Mouse (Mus musculus): ENCODE data around the gene Cntnap2.
A peak's percentile ranks its signal among the peaks of the same experiment; 100 is the strongest.

The Cntnap2 gene

DNA sequence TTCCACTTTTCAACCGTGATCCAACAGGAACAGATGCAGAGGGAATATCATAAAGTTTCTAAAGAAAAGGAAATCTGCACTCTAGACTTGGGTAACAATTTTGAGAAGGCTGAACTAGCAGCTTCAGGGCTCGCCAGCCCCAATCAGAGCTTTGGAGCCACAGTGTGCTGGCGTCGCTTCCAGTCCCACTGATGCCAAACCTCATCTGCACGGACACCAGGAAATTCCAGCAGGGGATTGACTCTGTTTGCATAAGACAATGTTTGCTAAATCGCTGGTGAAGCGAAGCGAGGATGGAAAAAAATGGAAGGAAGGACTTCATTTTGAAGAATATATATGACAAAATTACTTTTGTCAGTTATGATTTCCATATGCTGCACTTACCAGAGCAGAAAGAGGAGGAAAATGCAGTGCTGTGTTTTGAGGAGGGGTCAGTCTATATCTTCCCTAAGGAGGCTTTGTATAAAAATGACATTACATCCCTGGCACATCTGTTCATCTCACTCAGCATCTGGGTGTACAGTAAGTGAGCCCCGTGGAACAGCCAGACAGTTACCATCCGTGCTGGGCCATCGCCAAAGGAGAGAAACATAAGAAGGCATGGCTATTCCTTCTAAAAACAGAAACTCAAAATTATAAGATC is 2245.8 kb downstream of the Cntnap2 start:
- no peak for DNase-seq (ENCODE audit: low spot score)

DNA sequence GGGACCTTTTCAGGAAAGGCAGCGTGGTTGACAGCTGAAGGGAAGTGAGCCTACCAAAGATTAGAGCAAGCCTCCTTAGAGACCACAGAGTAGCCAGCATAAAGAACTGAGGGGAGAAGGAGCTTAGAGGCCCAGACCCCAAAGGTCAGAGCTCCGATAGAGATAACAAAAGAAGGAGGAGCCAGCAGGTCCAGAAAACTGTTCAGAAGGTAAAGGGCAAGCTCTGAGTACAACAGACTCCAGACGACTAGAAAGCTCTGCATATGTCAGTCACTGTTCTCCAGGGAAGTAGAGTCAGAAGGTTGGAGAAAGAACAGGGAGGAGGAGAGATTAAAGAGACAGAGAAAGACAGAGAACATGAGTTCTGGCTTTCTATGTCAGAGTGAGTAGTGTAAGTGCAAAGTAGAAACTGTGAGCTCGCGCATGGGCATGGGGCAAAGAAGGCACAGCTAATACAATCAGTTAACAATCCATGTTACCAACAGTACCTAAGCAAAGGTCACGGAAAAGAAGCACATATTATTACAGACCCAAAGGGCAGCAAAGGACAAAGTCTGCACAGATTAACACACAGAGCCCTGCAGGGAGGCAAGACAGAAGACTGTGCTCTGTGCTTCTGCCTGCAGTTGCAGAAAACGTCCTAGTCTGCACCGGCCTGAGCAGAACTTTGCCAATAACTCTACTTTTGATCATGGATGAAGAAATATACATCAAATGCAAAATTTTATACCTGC is 2247.1 kb downstream of the Cntnap2 start:
- no peak for DNase-seq (ENCODE audit: low spot score)

GRCm38 (mm10) chr6:47306954-47307353 is 2247.8 kb downstream of the Cntnap2 start:
- no peak for DNase-seq (ENCODE audit: low spot score)

- no peak for DNase-seq (ENCODE audit: low spot score)
Measured at GRCm38 (mm10) chr6:47314507-47315334, 2255.6 kb downstream of the Cntnap2 start.

DNA sequence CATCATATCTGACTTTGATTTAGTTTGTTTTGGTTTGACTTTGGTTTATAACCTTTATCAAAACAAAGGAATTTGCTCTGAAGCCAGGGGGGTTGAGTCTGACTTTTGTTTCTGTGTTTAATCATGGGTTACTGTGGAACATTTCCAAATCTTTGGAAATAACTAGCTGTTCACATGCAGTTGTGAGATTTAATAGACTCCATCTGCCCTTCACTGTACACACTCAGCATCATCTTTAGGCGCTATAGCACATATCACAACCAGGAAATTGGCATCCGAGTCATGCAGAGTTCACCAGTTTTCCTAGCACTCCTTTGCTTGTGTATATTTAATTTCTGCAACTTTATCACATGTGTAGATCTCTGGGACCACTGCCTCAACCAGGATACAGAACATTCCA is 2256.3 kb downstream of the Cntnap2 start:
- DNase-seq (ENCODE audit: low spot score), result no peak

DNA sequence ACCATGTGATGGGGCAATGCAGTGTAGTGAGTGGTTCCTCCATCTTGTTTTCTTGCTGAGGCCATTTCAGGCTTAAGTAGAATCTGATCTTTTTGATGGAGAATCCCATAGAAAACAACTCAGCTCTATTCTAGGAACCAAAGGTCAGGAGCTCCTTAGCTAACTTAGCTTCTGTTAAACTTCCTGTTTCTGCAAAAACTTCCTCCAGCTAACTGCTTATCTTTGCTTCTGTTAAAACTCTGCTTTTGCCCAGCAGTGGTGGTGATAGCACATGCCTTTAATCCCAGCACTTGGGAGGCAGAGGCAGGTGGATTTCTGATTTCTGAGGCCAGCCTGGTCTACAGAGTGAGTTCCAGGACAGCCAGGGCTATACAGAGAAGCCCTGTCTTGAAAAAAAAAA is 2258.1 kb downstream of the Cntnap2 start:
- DNase-seq (ENCODE audit: low spot score), result no peak

DNA sequence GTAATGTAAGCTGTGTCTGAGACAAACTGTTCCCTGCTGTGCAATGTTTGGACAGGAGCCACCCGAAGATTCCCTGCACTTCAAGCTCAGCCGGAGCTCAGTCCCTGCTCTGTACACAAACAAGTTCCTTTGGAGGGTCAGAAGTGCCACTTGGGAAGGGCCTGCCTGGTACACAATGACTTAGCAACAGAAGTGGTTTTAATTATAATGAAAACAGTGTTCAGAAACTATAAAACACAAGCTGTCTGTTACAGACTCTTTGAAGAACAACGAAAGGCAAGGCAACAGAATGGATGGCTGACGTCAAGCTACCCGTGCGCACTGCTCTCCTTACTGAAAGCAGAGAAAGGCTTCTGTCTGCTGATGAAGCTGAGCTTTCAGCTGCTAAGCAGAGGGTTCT is 2259.5 kb downstream of the Cntnap2 start:
- peak; percentile 52 for DNase-seq (ENCODE audit: low spot score)

GRCm38 (mm10) chr6:47319309-47319983 is 2260.3 kb downstream of the Cntnap2 start:
- DNase-seq (ENCODE audit: low spot score), result no peak

- no peak for DNase-seq (ENCODE audit: low spot score)
Measured at GRCm38 (mm10) chr6:47323169-47323835, 2264.1 kb downstream of the Cntnap2 start.

- no peak for DNase-seq (ENCODE audit: low spot score)
Measured at GRCm38 (mm10) chr6:47323886-47324285, 2264.7 kb downstream of the Cntnap2 start.

DNA sequence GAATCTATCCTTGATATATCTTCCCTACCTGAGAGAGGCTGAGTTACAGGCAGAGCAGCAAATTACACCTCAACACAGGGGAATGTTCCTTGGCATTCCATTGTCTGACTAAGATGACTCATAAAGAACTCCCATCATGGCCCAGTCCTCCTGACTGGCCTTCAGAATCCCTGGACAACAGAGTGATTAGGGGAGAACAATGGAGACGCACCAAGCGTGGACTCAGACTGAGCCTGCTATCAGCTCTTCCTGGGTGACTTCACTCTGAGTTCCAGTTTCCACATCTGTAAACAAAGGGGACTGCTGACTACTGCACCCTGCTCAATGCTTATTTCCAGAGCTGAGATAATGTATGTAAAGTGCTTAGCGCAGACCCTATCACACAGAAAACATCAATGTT is 2269.1 kb downstream of the Cntnap2 start:
- DNase-seq (ENCODE audit: low spot score), result no peak

- DNase-seq (ENCODE audit: low spot score), result no peak
Measured at GRCm38 (mm10) chr6:47329212-47329611, 2270.1 kb downstream of the Cntnap2 start.

- DNase-seq (ENCODE audit: low spot score), result peak; percentile 29
Measured at GRCm38 (mm10) chr6:47333016-47333415, 2273.9 kb downstream of the Cntnap2 start.

DNA sequence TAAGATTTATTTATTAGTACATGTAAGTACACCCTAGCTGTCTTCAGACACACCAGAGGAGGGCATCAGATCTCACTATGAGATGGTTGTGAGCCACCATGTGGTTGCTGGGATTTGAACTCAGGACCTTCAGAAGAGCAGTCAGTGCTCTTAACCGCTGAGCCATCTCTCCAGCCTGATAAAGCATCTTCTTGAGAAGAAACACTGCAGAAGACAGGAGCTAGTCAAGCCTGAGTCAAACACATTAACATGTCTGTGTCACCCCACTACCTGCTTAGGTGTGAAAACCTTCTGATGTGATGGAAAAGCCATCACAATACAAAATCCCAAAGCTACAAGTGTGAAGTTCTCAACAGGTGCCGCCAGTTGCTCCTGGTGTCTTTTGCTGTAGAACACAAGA is 2275.2 kb downstream of the Cntnap2 start:
- DNase-seq (ENCODE audit: low spot score), result no peak

- no peak for DNase-seq (ENCODE audit: low spot score)
Measured at GRCm38 (mm10) chr6:47337300-47337699, 2278.1 kb downstream of the Cntnap2 start.

- DNase-seq (ENCODE audit: low spot score), result no peak
Measured at GRCm38 (mm10) chr6:47338113-47338512, 2279.0 kb downstream of the Cntnap2 start.

DNA sequence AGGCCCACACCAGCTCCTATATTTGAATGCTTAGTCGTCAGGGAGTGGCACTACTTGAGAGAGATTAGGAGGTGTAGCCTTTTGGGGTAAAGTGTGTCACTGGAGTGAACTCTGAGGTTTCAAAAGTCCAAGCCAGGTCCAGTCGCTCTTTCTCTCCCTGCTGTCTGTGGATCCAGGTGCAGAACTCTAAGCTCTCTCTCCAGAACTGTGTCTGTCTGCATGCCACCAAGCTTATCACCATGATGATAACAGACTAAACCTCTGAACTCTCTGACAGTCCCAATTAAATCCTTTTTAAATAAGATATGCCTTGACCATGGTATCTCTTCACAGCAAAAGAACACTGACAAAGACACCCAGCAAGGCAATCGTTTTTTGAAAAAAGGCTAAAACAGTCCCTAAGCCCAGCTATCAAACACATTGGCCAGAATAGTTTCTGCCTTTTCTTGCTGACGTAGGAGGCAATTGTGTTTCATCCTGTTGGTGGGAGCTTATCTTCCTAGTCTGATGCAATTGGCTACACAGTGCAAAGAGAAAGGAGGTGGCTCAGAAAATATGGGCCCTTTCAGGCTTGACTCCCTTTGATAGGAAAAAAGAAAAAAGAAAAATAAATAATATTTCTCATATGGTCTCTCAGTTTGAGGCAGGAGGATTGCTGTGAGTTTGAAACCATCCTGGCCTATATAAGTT is 2281.8 kb downstream of the Cntnap2 start:
- no peak for DNase-seq (ENCODE audit: low spot score)

DNA sequence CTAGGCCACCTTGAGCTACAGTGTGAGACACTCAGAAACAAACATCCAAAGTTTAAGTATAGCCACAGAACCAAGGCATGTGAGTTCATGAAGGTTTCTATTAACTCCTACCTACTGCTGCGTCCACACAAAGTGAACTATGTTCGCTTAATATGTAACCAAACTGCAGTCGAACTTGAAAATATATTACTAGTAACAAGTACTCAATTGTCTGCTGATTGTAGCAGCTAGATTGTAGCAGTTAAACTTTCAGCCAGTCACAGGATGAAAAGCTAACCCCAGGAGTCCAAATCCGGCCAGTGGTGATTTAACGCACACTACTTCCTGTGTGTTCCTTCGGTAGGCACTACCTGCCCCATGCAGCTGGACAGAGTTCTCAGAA is 2282.3 kb downstream of the Cntnap2 start:
- DNase-seq (ENCODE audit: low spot score), result no peak

DNA sequence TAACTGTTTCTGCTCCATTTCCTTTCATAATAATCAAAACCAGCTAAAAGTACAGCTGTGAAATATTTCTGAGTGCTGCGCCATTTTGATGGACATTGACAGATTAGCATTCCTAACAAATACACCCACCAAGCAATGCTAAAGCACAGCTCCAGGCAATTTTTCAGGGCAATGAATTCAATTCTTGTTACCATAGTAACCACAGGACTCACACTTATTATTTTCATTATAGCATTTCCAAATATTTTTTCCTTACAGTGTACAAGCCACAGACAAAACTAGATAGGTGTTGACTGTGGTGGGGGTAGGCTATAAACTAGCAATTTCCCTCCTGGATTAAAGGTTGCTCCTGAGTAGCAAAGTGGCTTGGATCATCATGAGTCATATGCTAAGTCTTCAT is 2284.1 kb downstream of the Cntnap2 start:
- no peak for DNase-seq (ENCODE audit: low spot score)

GRCm38 (mm10) chr6:47344696-47345095 is 2285.5 kb downstream of the Cntnap2 start:
- no peak for DNase-seq (ENCODE audit: low spot score)

- DNase-seq (ENCODE audit: low spot score), result no peak
Measured at GRCm38 (mm10) chr6:47350100-47350690, 2291.0 kb downstream of the Cntnap2 start.
